Mouse (Mus musculus) urinary bladder, adult 18-20 months (tissue): ENCODE data around the gene Rwdd4a.
A peak's percentile ranks its signal among the peaks of the same experiment; 100 is the strongest.

ENCODE experiments used
- DNase-seq, 2 experiments: peaks; one replicate each; pipeline ENCODE4 v3.0.0; 2022; ENCODE audit warnings: low spot score in 2 of 2, mixed read lengths in 2 of 2

Rwdd4a gene

GRCm38 (mm10) chr8:47533344-47534125 is at the start of gene Rwdd4a, which contains the start of gene Trappc11:
Gene Rwdd4a (plus strand): TSS chr8:47533664.
Gene Trappc11 (minus strand): TSS chr8:47533470.
- DNase-seq = peak; percentile 93

GRCm38 (mm10) chr8:47487231-47487630 is 46.2 kb upstream of the Rwdd4a start:
- no peak for DNase-seq

GRCm38 (mm10) chr8:47493106-47493505 is 40.4 kb upstream of the Rwdd4a start:
- no peak for DNase-seq

DNA sequence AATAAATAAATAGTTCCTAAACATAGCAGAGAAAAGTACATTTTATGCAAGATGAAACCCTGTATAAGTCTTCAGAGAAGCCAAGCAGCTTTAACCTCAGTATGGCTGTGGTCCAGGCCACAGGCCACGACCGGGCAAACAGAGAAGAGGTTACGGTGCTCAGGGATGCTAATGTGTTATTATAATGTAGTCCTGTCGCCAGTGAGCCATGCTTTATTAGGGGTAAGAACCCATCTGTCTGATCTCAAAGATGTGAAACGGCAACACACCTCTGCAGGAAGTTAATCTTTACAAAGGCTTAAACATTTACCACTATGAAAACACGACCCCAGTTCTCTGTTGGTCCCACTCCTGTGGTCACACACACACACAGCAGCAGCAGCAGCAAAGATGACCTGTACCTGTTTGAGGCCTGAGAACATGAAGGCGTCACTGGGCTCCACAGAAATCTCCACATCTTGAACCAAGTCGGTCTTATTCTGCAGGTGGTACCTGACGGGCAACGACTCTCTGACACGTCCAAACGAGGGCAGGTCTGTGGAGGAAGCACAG is 38.8 kb upstream of the Rwdd4a start:
- no peak for DNase-seq

DNA sequence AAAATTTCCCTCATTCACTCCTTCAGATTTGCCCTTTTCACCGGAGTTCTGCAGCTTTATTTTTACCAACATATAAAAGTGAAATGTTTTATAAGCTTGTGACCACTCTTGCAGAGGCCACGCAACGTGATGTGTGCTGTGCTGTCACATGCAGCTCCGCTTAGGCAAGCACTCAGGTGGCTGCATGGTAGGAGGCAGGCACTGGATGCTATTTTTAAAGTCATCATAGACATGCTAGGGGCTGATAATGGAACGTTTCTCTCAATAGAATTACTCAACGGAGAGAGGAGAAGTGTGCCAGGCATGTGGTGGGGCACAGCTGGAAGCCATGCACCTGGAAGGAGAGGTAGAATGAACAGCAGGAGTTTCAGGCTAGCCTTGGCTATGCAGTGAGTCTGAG is 38.0 kb upstream of the Rwdd4a start:
- DNase-seq = no peak

DNA sequence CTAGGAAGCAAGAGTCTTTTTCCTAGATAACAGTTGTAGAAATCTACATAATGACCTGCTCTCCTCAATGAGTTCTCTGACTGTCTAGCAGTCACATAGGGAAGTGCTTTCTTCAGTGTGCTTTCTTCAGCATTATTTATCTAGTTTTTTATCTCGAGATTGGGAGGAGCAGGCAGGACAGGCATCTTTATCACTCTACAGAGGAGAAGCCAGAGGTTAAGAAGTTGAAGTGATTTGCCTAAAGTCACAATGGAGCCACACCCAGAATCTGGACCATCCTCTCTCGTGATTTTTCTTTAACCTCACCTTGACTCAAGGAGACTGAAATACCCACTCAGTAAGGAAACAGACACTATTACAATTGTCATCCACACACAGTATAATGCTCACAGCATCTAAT is 31.5 kb upstream of the Rwdd4a start:
- DNase-seq = no peak

- DNase-seq = no peak
Measured at GRCm38 (mm10) chr8:47502546-47502945, 30.9 kb upstream of the Rwdd4a start.

GRCm38 (mm10) chr8:47505431-47505830 is 28.0 kb upstream of the Rwdd4a start:
- no peak for DNase-seq

GRCm38 (mm10) chr8:47510930-47511329 is 22.5 kb upstream of the Rwdd4a start:
- DNase-seq = no peak

GRCm38 (mm10) chr8:47513601-47514000 is 19.9 kb upstream of the Rwdd4a start:
- DNase-seq = no peak

GRCm38 (mm10) chr8:47528094-47528493 is 5.4 kb upstream of the Rwdd4a start:
- no peak for DNase-seq

- no peak for DNase-seq
Measured at GRCm38 (mm10) chr8:47538323-47538722, 4.9 kb downstream of the Rwdd4a start.

- no peak for DNase-seq
Measured at GRCm38 (mm10) chr8:47542746-47543145, 9.3 kb downstream of the Rwdd4a start.

- DNase-seq = no peak
Measured at GRCm38 (mm10) chr8:47544094-47544493, 10.6 kb downstream of the Rwdd4a start.

- no peak for DNase-seq
Measured at GRCm38 (mm10) chr8:47547102-47547501, 13.6 kb downstream of the Rwdd4a start.

- no peak for DNase-seq
Measured at GRCm38 (mm10) chr8:47553613-47554012, 20.1 kb downstream of the Rwdd4a start.

GRCm38 (mm10) chr8:47556446-47556845 is 23.0 kb downstream of the Rwdd4a start:
- no peak for DNase-seq

DNA sequence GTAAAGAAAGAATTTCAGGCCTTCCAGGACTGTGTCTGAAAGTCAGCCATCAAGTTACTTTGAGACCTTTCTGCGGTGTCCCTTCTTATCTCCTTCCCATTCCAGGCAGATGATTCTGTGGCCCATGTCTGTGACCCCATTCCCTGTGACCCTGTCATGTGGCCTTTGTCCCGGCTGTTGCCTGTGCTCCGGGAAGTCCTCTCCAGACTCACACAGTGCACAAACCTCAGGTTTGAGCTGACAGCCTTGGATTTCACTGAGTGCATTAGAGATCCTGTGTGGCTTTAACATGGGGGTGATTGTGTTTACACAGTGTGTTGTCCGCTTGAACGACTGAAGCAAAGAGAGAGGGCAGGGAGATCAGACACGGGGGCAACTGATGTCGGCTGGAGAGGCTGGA is 24.8 kb downstream of the Rwdd4a start:
- no peak for DNase-seq

- no peak for DNase-seq
Measured at GRCm38 (mm10) chr8:47560801-47561200, 27.3 kb downstream of the Rwdd4a start.

DNA sequence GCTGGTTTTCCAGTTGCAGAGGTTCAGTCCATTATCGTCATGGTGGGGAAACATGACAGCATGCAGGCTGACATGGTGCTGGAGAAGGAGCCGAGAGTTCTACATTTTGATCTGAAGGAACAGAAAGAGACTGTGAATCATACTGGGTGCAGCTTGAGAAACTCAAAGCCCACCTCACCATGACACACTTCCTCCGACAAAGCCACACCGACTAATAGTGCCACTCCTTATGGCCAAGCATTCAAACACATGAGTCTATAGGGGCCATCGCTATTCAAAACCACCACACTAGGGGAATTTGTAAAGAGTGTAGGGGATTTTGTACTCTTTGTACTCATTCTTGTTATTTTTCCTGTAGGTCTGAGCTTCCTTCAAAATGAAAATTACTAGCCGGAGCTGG is 33.1 kb downstream of the Rwdd4a start:
- DNase-seq = no peak

GRCm38 (mm10) chr8:47568098-47568497 is 34.6 kb downstream of the Rwdd4a start:
- no peak for DNase-seq

DNA sequence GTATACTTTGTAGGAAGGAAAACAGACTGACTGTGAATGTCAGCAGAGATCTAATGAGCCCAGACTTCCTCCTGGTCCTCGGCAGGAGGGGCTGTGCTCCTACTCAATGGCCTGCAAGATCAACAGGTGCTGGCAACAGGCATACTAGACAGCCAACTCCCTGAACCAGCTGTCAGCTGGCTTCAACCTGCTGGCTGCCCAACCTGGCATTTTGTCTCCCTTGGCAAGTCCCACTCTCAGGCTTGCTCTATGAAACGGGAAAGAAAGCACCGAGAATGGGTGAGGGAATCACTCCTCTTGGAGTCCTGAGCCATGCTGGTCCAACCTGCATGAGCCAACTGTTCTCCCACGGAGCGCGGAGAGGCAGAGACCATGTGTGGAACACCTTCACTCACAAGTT is 36.7 kb downstream of the Rwdd4a start:
- DNase-seq = no peak

DNA sequence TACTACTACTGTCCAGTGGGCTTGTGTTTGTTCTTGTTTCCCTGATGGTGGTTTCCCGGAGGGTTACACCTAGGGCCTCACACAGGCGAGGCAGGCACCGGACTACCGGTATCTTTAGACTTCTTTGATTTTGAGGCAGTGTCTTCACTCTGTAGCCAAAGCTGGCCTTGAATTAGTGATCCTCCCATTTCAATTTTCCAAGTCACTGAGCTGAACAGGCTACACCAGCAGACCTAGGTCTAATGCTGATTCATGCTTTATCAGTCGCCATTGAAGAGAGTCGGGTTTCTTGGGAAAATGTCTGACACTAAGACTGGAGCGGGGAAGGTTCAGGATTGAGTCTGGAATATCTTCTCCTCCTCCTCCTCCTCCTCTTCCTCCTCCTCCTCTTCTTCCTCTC is 40.0 kb downstream of the Rwdd4a start:
- DNase-seq = no peak

DNA sequence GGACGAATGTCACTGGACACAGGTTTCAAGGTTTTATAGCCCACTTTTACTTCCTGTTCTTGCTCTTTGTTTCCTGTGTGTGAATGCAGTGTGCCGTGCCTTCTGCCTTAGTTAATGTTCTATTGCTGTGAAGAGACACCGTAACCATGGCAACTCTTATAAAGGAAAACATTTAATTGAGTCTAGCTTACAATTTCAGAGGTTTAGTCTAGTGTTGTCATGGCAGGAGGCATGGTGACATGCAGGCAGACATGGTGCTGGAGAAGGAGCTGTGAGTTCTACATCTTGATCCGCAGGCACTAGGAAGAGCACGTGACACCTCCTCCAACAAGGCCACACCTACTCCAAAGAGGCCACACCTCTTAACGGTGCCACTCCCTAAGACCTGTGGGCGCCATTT is 48.0 kb downstream of the Rwdd4a start:
- DNase-seq = no peak
